Mouse (Mus musculus): Measurements from ENCODE around the gene Ciita.
A peak's percentile ranks its signal among the peaks of the same experiment; 100 is the strongest.

The Ciita gene

GRCm38 (mm10) chr16:10479857-10480256 lies at the start of gene Ciita:
Ciita (plus strand) TSS chr16:10480059.
- no peak for DNase-seq

GRCm38 (mm10) chr16:10431911-10432310 lies 47.9 kb upstream of the Ciita start:
- DNase-seq = no peak

GRCm38 (mm10) chr16:10432387-10432786 lies 47.5 kb upstream of the Ciita start:
- DNase-seq = no peak

GRCm38 (mm10) chr16:10433344-10433743 lies 46.5 kb upstream of the Ciita start:
- DNase-seq = no peak

- no peak for DNase-seq
Measured at GRCm38 (mm10) chr16:10436166-10436565, 43.7 kb upstream of the Ciita start.

- DNase-seq = no peak
Measured at GRCm38 (mm10) chr16:10438055-10438454, 41.8 kb upstream of the Ciita start.

GRCm38 (mm10) chr16:10441328-10441727 lies 38.5 kb upstream of the Ciita start:
- DNase-seq = no peak

- DNase-seq = no peak
Measured at GRCm38 (mm10) chr16:10441761-10442160, 38.1 kb upstream of the Ciita start.

GRCm38 (mm10) chr16:10443723-10444122 lies 36.1 kb upstream of the Ciita start:
- DNase-seq = no peak

GRCm38 (mm10) chr16:10446573-10447263 lies 33.1 kb upstream of the Ciita start:
- DNase-seq = no peak

- peak; percentile 88 for DNase-seq
Measured at GRCm38 (mm10) chr16:10447264-10447594, 32.6 kb upstream of the Ciita start, which contains the start of gene Tvp23a. Tvp23a (minus strand) TSS chr16:10447362.

- DNase-seq = no peak
Measured at GRCm38 (mm10) chr16:10447781-10448180, 32.1 kb upstream of the Ciita start.

GRCm38 (mm10) chr16:10448931-10449330 lies 30.9 kb upstream of the Ciita start:
- no peak for DNase-seq

- DNase-seq = no peak
Measured at GRCm38 (mm10) chr16:10451906-10452305, 28.0 kb upstream of the Ciita start.

- DNase-seq = peak; percentile 45
Measured at GRCm38 (mm10) chr16:10452445-10452896, 27.4 kb upstream of the Ciita start.

- no peak for DNase-seq
Measured at GRCm38 (mm10) chr16:10453872-10454582, 25.8 kb upstream of the Ciita start.

- DNase-seq = no peak
Measured at GRCm38 (mm10) chr16:10454583-10454974, 25.3 kb upstream of the Ciita start.

- DNase-seq = no peak
Measured at GRCm38 (mm10) chr16:10460188-10460587, 19.7 kb upstream of the Ciita start.

GRCm38 (mm10) chr16:10461178-10461577 lies 18.7 kb upstream of the Ciita start:
- DNase-seq = no peak

GRCm38 (mm10) chr16:10465011-10465681 lies 14.7 kb upstream of the Ciita start:
- no peak for DNase-seq

- DNase-seq = no peak
Measured at GRCm38 (mm10) chr16:10467391-10468107, 12.3 kb upstream of the Ciita start.

GRCm38 (mm10) chr16:10468201-10468600 lies 11.7 kb upstream of the Ciita start:
- DNase-seq = no peak

- no peak for DNase-seq
Measured at GRCm38 (mm10) chr16:10471950-10472349, 7.9 kb upstream of the Ciita start.
